Mouse (Mus musculus) ES-E14 (cell line): ENCODE results near the gene Brwd3. TPM values are rescaled to one million over a fixed set of nuclear protein-coding genes. Genes with fewer than 3 reads are reported as not detected.
A peak's percentile ranks its signal among the peaks of the same experiment; 100 is the strongest.

Experiments
- DNase-seq: peaks from one replicate; pipeline ENCODE4 v3.0.0-alpha.2; 2013; ENCODE audit warnings: low read depth, low spot score
- H3K27ac ChIP-seq: 2 replicates; pipeline ENCODE4 v1.5.1; 2012; ENCODE audit warnings: low read depth, mild to moderate bottlenecking, low read length, moderate library complexity, mixed read lengths; ENCODE audit not compliant: poor library complexity, insufficient read depth, severe bottlenecking
- H3K36me3 ChIP-seq: 2 replicates; pipeline ENCODE4 v1.6.1; 2012; ENCODE audit warnings: mild to moderate bottlenecking, low read length, moderate library complexity, mixed read lengths; ENCODE audit not compliant: control insufficient read depth, poor library complexity, insufficient read depth, severe bottlenecking
- H3K4me1 ChIP-seq, 2 experiments: fragments of 150-350 bp in 1 of 2; sonication (generic) in 1 of 2; 2 replicates each; pipeline ENCODE4 v1.6.1; 2012; ENCODE audit warnings: low read length in 2 of 2, mild to moderate bottlenecking in 1 of 2, mixed read lengths in 1 of 2; ENCODE audit not compliant: control insufficient read depth in 2 of 2, insufficient read depth in 2 of 2, poor library complexity in 1 of 2
- H3K4me3 ChIP-seq, 2 experiments: fragments of 150-350 bp in 1 of 2; sonication (generic) in 1 of 2; 2 replicates each; pipeline ENCODE4 v1.5.1; 2012; ENCODE audit warnings: low read length in 2 of 2, low read depth in 1 of 2, mild to moderate bottlenecking in 1 of 2, mixed read lengths in 1 of 2; ENCODE audit not compliant: insufficient read depth in 1 of 2, poor library complexity in 1 of 2, severe bottlenecking in 1 of 2
- H3K9ac ChIP-seq: 2 replicates; pipeline ENCODE4 v1.6.1; 2012; ENCODE audit warnings: low read depth, mild to moderate bottlenecking, low read length, mixed read lengths; ENCODE audit not compliant: poor library complexity, insufficient read depth, severe bottlenecking
- H3K9me3 ChIP-seq: fragments of 150-350 bp; sonication (generic); 2 replicates; pipeline ENCODE4 v1.6.1; 2012; ENCODE audit warnings: low read depth, mild to moderate bottlenecking, low read length; ENCODE audit not compliant: control insufficient read depth, insufficient read depth
- CHD2 ChIP-seq: IDR thresholded peaks from 2 replicates; pipeline ENCODE4 v1.6.1; 2014; ENCODE audit warnings: mild to moderate bottlenecking, low read depth, low read length, inconsistent platforms
- HCFC1 ChIP-seq: IDR thresholded peaks from 2 replicates; pipeline ENCODE4 v1.6.1; 2012; ENCODE audit warnings: low read length, inconsistent platforms, borderline replicate concordance; ENCODE audit not compliant: insufficient read depth
- MAFK ChIP-seq: IDR thresholded peaks from 2 replicates; pipeline ENCODE4 v1.6.1; 2014; ENCODE audit warnings: mild to moderate bottlenecking, low read depth, low read length, inconsistent platforms; ENCODE audit not compliant: insufficient read depth
- ZC3H11A ChIP-seq: IDR thresholded peaks from 2 replicates; pipeline ENCODE4 v1.6.1; 2012; ENCODE audit warnings: low read depth, mild to moderate bottlenecking, inconsistent platforms, low read length, borderline replicate concordance
- ZNF384 ChIP-seq: IDR thresholded peaks from 2 replicates; pipeline ENCODE4 v1.6.1; 2012; ENCODE audit warnings: low read depth, low read length, inconsistent platforms
- in situ Hi-C, 2 experiments: fragments of 600-800 bp; cut with MboI; formaldehyde crosslinking; loops; one replicate each; pipeline ENCODE4 v1.15.1; 2025; ENCODE audit warnings: low sequenced_read_pairs in 2 of 2, inconsistent platforms in 1 of 2; ENCODE audit not compliant: unreplicated experiment in 2 of 2
- total RNA-seq: library from RNA; depleted of rRNA; stranded (reverse); fragments of 300-350 nt; gene quantifications from 2 replicates; pipeline ENCODE4 v1.2.3, GENCODE M21; 2012

Brwd3 gene
- total RNA-seq, 1 experiment: 10.6 TPM

GRCm38 (mm10) chrX:108833381-108834020, 671 bp downstream of the Brwd3 start:
- Histone ChIP-seq H3K27ac (no peak overlapping the region; the same call in 1 of the 2 replicates), H3K36me3 (no peaks in the 10 kb centered on the region), H3K4me3 (peak overlapping the region; percentile 74 to 76), H3K9ac (peak overlapping the region; percentile 77), H3K4me1 (no peaks in the 10 kb centered on the region), H3K9me3 (no peaks in the 10 kb centered on the region)
- TF ChIP-seq MAFK (no peak), ZNF384 (no peak), CHD2 (no peak), HCFC1 (no peak), ZC3H11A (no peak)
- in situ Hi-C loops: no loop called here
- no peak for DNase-seq

DNA sequence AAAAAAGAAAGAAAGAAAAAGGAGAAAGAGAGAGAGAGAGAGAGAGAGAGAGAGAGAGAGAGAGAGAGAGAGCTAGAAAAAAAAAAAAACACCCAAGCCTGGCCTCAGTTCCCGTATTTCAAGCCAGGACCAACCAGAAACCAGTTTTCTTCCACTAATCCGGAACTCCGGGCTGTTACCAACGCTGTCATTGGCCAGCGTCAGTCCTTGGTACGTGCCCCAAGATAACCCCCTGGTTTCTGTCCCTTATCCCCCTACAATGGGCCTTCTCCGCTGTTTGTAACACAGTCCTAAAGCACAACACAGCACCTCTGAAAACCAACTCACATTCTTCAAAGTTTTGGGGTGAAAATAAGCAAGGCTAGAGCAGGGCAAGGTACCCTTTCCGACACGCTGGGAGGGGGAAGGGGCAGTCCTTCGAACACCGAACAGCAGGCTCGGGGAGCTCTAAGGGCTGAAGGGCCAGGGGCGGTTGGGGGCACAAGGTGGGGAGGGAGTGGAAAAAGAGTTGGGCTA, 1.4 kb downstream of the Brwd3 start:
- Histone ChIP-seq H3K27ac (no peak overlapping the region), H3K4me1 (no peaks in the 10 kb centered on the region), H3K9ac (peak overlapping the region; percentile 57; the same call in 1 of the 2 replicates), H3K4me3 (peak overlapping the region; percentile 74 to 76), H3K36me3 (no peaks in the 10 kb centered on the region), H3K9me3 (no peaks in the 10 kb centered on the region)
- peak; percentile 41 for DNase-seq
- in situ Hi-C loops: no loop called here
- no peak for TF ChIP-seq MAFK
- TF ChIP-seq ZNF384: peak; percentile 89

DNA sequence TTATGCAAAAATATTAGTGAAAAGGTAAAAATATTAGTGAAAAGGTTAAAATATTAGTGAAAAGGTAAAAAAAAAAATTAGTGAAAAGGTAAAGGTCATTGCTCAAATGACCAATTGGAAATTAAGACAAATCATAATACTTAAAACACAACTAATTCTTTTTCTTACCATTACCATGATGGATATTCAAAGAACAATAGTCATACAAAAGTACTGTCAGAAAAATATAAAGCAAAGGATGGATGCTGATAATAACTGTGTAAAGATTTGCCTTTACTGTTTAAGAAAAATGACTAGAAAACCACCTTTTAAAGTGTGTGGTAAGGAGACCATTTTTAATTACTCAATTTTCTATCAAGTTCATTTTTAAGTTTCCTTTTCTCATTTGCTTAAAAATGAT, 2.9 kb downstream of the Brwd3 start:
- in situ Hi-C loops: no loop called here

DNA sequence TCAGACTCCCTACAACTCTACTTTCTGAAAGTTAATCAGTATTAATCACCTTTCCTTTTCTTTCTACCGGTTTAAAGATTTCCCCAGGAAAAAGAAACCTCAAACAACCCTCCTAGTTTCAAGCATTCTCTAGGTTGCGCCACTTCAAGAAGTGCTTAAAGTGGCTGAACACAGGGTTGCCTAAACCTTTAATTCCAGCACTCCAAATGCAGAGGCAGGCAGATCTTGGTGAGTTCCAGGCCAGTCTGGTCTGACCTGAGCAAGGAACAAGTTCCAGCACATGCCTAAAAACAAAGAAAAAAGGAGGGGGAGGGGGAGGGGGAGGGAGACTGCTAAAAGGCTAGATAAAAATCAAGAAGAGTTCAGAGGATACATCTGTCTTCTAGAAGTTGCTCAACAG, 6.1 kb downstream of the Brwd3 start:
- no peak for DNase-seq
- Histone ChIP-seq H3K27ac (no peak overlapping the region), H3K4me3 (no peak overlapping the region), H3K36me3 (no peaks in the 10 kb centered on the region; the same call in 1 of the 2 replicates), H3K9ac (no peak overlapping the region), H3K4me1 (no peaks in the 10 kb centered on the region), H3K9me3 (no peaks in the 10 kb centered on the region)
- in situ Hi-C loops: no loop called here
- TF ChIP-seq ZNF384 (no peak), MAFK (no peak), ZC3H11A (no peak), CHD2 (no peak), HCFC1 (no peak)

More for the DNA sequence above, 2.9 kb downstream of the Brwd3 start:
- Histone ChIP-seq H3K4me1 (no peaks in the 10 kb centered on the region), H3K27ac (no peak overlapping the region), H3K4me3 (no peak overlapping the region), H3K9ac (no peak overlapping the region), H3K36me3 (no peaks in the 10 kb centered on the region), H3K9me3 (no peaks in the 10 kb centered on the region)
- DNase-seq: no peak
- TF ChIP-seq HCFC1 (no peak), ZNF384 (no peak), MAFK (no peak), ZC3H11A (no peak), CHD2 (no peak)

DNA sequence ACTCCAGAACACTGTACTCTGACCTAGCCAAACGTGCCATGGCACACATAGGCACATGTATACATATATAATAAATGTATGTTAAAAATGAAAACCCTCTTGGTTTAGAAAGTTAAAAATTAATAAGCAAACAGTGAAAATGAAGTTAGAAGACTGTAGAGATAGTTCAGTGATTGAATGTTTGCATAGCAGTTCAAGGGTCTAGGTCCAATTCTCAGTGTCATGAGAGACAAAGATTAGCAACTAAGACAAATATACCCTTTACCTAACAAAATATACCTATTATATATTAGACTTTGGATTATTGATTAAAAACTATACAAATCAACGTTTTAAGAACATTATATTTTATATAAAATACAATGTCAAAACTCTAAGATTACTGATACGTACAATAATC, 36.9 kb downstream of the Brwd3 start:
- Histone ChIP-seq H3K36me3 (no peaks in the 10 kb centered on the region), H3K27ac (no peak overlapping the region), H3K4me1 (no peaks in the 10 kb centered on the region), H3K4me3 (no peak overlapping the region), H3K9ac (no peak overlapping the region), H3K9me3 (no peaks in the 10 kb centered on the region)
- DNase-seq: no peak
- in situ Hi-C loops: no loop called here
- TF ChIP-seq HCFC1 (no peak), ZNF384 (no peak), MAFK (no peak), ZC3H11A (no peak), CHD2 (no peak)
